Mouse (Mus musculus) hindbrain, embryonic 15.5 days (tissue): ENCODE data around the gene Sh3rf3. TPM values are rescaled to one million over a fixed set of nuclear protein-coding genes. Genes with fewer than 3 reads are reported as not detected.

Experiments used
- ATAC-seq: fragments of 200-750 bp; cut with Nextera tagmentation; 2 replicates; pipeline ENCODE4 v1.8.0; 2017; ENCODE audit warnings: low read depth, moderate number of reproducible peaks, moderate TSS enrichment; ENCODE audit not compliant: low FRiP score
- H3K27ac ChIP-seq: fragments of 300-500 bp; sonication (generic); replicated peaks from 2 replicates; pipeline ENCODE4 v1.5.1; 2015; ENCODE audit warnings: mild to moderate bottlenecking, inconsistent platforms
- H3K27me3 ChIP-seq: fragments of 300-500 bp; sonication (generic); 2 replicates; pipeline ENCODE4 v1.6.1; 2015; ENCODE audit warnings: control low read depth, inconsistent platforms
- H3K36me3 ChIP-seq: fragments of 300-500 bp; sonication (generic); 2 replicates; pipeline ENCODE4 v1.6.1; 2015; ENCODE audit warnings: control low read depth, inconsistent platforms
- H3K4me1 ChIP-seq: fragments of 300-500 bp; sonication (generic); replicated peaks from 2 replicates; pipeline ENCODE4 v1.6.1; 2015; ENCODE audit warnings: control low read depth, inconsistent platforms
- H3K4me2 ChIP-seq: fragments of 300-500 bp; sonication (generic); 2 replicates; pipeline ENCODE4 v1.6.1; 2015; ENCODE audit warnings: moderate library complexity, mild to moderate bottlenecking, inconsistent platforms
- H3K4me3 ChIP-seq: fragments of 300-500 bp; sonication (generic); 2 replicates; pipeline ENCODE4 v1.5.1; 2015; ENCODE audit warnings: mild to moderate bottlenecking, inconsistent platforms
- H3K9ac ChIP-seq: fragments of 300-500 bp; sonication (generic); 2 replicates; pipeline ENCODE4 v1.6.1; 2015; ENCODE audit warnings: inconsistent platforms
- H3K9me3 ChIP-seq: fragments of 300-500 bp; sonication (generic); 2 replicates; pipeline ENCODE4 v1.6.1; 2016; ENCODE audit warnings: control low read depth, inconsistent platforms
- WGBS: fragments of 180-500 bp; shearing (Covaris S2); methylation state at CpG from one replicate; pipeline ENCODE4 v1.1.7; 2015; 5-methylcytosine and 5-hydroxymethylcytosine counted together
- polyA plus RNA-seq: library from polyadenylated mRNA; unstranded; fragments of >200 nt; fragmentation: Nextera tagmentation; extraction: Ambion mirVana; gene quantifications from 2 replicates; pipeline ENCODE4 v1.2.1, GENCODE M21; 2015

Gene Sh3rf3
- polyA plus RNA-seq, 1 experiment from 2014 or later: 4.4 TPM

DNA sequence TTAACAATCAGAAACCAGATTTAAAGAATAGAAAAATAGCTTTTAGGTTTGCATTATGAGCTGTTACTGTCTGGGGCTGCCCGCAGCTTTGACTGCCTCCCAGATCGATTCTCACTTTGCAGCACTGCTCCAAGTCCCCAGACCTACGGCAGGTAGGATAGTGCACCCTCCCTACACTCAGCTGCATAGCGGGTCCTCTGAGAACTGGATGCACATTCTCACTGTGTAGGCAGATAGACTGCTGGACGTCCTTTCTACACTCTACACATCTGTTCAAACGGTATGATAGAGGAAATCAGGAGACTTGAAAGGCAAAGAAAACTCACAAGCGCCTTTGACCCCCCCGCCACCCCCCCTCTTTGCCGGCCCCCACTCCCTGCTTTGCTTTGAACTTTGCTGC lies 42.7 kb downstream of the Sh3rf3 start:
- Histone ChIP-seq H3K9me3 (no peaks in the 10 kb centered on the region), H3K4me3 (no peak overlapping the region), H3K9ac (no peak overlapping the region), H3K27me3 (no peaks in the 10 kb centered on the region), H3K27ac (no peak overlapping the region; the same call in 1 of the 2 replicates), H3K4me2 (no peak overlapping the region), H3K4me1 (peaks cover 24% of the 10 kb centered on the region), H3K36me3 (no peaks in the 10 kb centered on the region)
- 0 out of 2 replicates have a peak, but pooled peaks have one; percentile 32 for ATAC-seq
- 71% methylated on average over 9 of the region's 9 CpGs for WGBS

DNA sequence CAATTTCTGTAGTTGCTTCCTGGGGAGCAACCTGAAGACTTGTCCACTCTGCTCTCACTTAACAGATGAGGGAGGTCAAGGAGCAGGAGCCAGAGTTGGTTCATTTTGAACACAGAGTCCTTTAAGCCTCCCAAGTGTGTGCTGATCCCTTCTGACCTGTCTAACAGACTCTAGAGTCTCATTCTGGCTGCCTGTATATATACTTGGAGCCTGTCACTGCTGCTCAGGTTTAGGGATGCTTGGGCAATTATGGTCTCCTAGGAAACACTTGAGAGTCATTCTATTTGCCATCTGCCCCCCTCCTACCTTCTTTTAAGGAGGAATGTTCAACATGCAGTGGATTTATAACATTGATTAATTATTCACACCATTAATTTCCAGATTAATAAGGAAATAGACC lies 43.6 kb downstream of the Sh3rf3 start:
- Histone ChIP-seq H3K4me3 (no peak overlapping the region), H3K9ac (no peak overlapping the region), H3K4me1 (peaks cover 24% of the 10 kb centered on the region), H3K4me2 (no peak overlapping the region), H3K27ac (peak overlapping the region; percentile 1; the same call in 1 of the 2 replicates), H3K36me3 (no peaks in the 10 kb centered on the region), H3K9me3 (no peaks in the 10 kb centered on the region), H3K27me3 (no peaks in the 10 kb centered on the region)
- peak; percentile 51; the same call in 1 of the 2 replicates for ATAC-seq

- Histone ChIP-seq H3K27ac (no peak overlapping the region), H3K27me3 (no peaks in the 10 kb centered on the region), H3K4me1 (no peaks in the 10 kb centered on the region), H3K36me3 (no peaks in the 10 kb centered on the region), H3K4me3 (no peak overlapping the region), H3K9me3 (no peaks in the 10 kb centered on the region), H3K4me2 (no peak overlapping the region), H3K9ac (no peak overlapping the region)
- WGBS: 43% methylated on average over 2 of the region's 2 CpGs
- ATAC-seq: peak; percentile 45; the same call in 1 of the 2 replicates
Observed at GRCm38 (mm10) chr10:58864735-58865134, 51.6 kb downstream of the Sh3rf3 start.

GRCm38 (mm10) chr10:58867536-58867935 lies 54.4 kb downstream of the Sh3rf3 start:
- no peak overlapping the region for H3K27ac ChIP-seq
- H3K4me2 ChIP-seq: no peak overlapping the region
- no peaks in the 10 kb centered on the region for H3K9me3 ChIP-seq
- no peak for ATAC-seq
- H3K9ac ChIP-seq: no peak overlapping the region
- no peaks in the 10 kb centered on the region for H3K36me3 ChIP-seq
- 87% methylated on average over 2 of the region's 2 CpGs for WGBS
- H3K4me3 ChIP-seq: no peak overlapping the region
- no peaks in the 10 kb centered on the region for H3K27me3 ChIP-seq
- H3K4me1 ChIP-seq: peaks cover 11% of the 10 kb centered on the region

- H3K4me2 ChIP-seq: no peak overlapping the region
- H3K4me1 ChIP-seq: peaks cover 11% of the 10 kb centered on the region
- no peak overlapping the region for H3K9ac ChIP-seq
- no peak overlapping the region for H3K27ac ChIP-seq
- no peaks in the 10 kb centered on the region for H3K36me3 ChIP-seq
- no peaks in the 10 kb centered on the region for H3K9me3 ChIP-seq
- no peak for ATAC-seq
- no peak overlapping the region for H3K4me3 ChIP-seq
- WGBS: 89% methylated on average over 1 of the region's 1 CpGs
- H3K27me3 ChIP-seq: no peaks in the 10 kb centered on the region
Observed at GRCm38 (mm10) chr10:58869836-58870235, 56.7 kb downstream of the Sh3rf3 start.

GRCm38 (mm10) chr10:58871149-58871820 lies 58.1 kb downstream of the Sh3rf3 start:
- H3K4me3 ChIP-seq: no peak overlapping the region
- H3K4me2 ChIP-seq: no peak overlapping the region
- peak overlapping the region; percentile 3; the same call in 1 of the 2 replicates for H3K27ac ChIP-seq
- no peaks in the 10 kb centered on the region for H3K27me3 ChIP-seq
- no peaks in the 10 kb centered on the region for H3K36me3 ChIP-seq
- ATAC-seq: peak; percentile 64; the same call in 1 of the 2 replicates
- peaks cover 11% of the 10 kb centered on the region for H3K4me1 ChIP-seq
- WGBS: 56% methylated on average over 10 of the region's 10 CpGs
- no peaks in the 10 kb centered on the region for H3K9me3 ChIP-seq
- no peak overlapping the region for H3K9ac ChIP-seq

- Histone ChIP-seq H3K27ac (peak overlapping the region; percentile 34; the same call in 1 of the 2 replicates), H3K4me2 (no peak overlapping the region)
- 56% methylated on average over 7 of the region's 7 CpGs for WGBS
Observed at GRCm38 (mm10) chr10:58871821-58872577, 58.8 kb downstream of the Sh3rf3 start.

DNA sequence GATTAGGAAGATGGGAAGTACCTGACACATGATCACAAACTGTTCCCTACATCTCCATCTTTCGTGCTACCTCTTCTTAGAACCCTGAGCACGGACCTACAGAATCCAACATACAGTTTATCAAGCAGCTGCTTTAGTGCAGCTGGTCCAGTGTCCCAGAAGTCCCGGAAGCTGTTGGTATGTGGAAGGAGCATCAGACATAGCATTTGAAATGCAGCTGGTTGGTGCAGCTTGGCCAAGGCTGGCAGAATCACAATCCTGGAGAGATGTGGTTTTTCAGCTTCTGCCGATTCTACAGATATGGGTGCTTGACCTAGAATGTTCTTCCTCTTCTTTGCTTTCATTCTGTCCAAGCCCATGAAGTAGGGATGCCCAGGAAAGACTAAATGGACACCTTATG lies 64.7 kb downstream of the Sh3rf3 start:
- no peak for ATAC-seq
- Histone ChIP-seq H3K4me3 (no peak overlapping the region), H3K4me2 (no peak overlapping the region), H3K36me3 (no peaks in the 10 kb centered on the region), H3K4me1 (no peaks in the 10 kb centered on the region), H3K9ac (no peak overlapping the region), H3K27ac (no peak overlapping the region), H3K9me3 (no peaks in the 10 kb centered on the region), H3K27me3 (no peaks in the 10 kb centered on the region)
- WGBS: 97% methylated on average over 4 of the region's 4 CpGs

More at GRCm38 (mm10) chr10:58871821-58872577, 58.8 kb downstream of the Sh3rf3 start:
- Histone ChIP-seq H3K36me3 (no peaks in the 10 kb centered on the region), H3K9ac (0 out of 2 replicates have a peak overlapping the region, but pooled peaks have one; percentile 7), H3K9me3 (no peaks in the 10 kb centered on the region), H3K4me1 (peaks cover 11% of the 10 kb centered on the region), H3K27me3 (no peaks in the 10 kb centered on the region), H3K4me3 (no peak overlapping the region)
- no peak for ATAC-seq

- no peaks in the 10 kb centered on the region for H3K27me3 ChIP-seq
- no peaks in the 10 kb centered on the region for H3K36me3 ChIP-seq
- H3K4me2 ChIP-seq: no peak overlapping the region
- H3K4me1 ChIP-seq: no peaks in the 10 kb centered on the region
- WGBS: 93% methylated on average over 4 of the region's 4 CpGs
- H3K4me3 ChIP-seq: no peak overlapping the region
- ATAC-seq: no peak
- no peaks in the 10 kb centered on the region for H3K9me3 ChIP-seq
- no peak overlapping the region for H3K9ac ChIP-seq
- no peak overlapping the region for H3K27ac ChIP-seq
Observed at GRCm38 (mm10) chr10:58878636-58879035, 65.5 kb downstream of the Sh3rf3 start.

DNA sequence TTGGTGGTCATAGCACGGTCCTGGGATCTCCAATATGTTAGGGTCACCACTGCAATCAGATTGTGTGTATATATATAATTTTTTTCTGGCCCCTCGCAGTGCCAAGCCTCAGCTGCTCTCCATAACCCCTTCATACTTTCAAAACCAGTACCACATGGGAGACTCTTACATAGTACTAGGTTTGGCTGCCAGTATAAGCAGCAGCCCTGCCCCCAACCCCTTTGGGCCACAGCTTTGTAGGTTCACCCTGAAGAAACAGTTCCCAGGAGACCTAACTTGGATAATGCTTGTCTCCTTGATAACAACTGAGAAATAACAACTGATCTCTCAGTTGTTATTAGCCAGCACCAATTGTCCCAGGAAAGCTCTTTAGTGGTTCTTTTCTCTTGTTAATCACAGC lies 69.6 kb downstream of the Sh3rf3 start:
- H3K36me3 ChIP-seq: no peaks in the 10 kb centered on the region
- H3K4me1 ChIP-seq: no peaks in the 10 kb centered on the region
- H3K4me2 ChIP-seq: no peak overlapping the region
- no peaks in the 10 kb centered on the region for H3K27me3 ChIP-seq
- no peak overlapping the region for H3K9ac ChIP-seq
- H3K9me3 ChIP-seq: no peaks in the 10 kb centered on the region
- 91% methylated on average over 2 of the region's 2 CpGs for WGBS
- H3K27ac ChIP-seq: no peak overlapping the region
- H3K4me3 ChIP-seq: no peak overlapping the region
- ATAC-seq: no peak

DNA sequence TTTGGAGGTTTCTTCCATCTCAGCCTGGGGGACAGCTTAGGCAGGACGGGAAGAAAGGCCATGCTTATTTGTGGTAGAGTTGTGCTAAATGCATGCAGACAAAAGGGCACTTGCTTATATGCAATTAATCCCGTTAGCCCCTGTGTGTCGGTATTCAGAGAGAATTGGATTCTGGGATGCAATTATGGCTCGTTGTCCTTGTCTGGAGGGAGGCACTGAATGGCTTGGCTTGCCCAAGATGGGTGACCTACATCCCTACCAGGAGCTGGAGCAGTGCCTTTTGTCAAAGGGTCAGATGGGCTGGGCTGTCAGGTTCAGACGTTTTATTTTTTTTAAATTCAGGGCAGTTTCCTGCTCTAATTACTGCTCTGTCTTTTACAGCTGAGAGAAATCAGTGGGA lies 72.2 kb downstream of the Sh3rf3 start:
- Histone ChIP-seq H3K36me3 (no peaks in the 10 kb centered on the region), H3K27me3 (no peaks in the 10 kb centered on the region), H3K4me1 (no peaks in the 10 kb centered on the region), H3K27ac (no peak overlapping the region), H3K4me3 (no peak overlapping the region), H3K9ac (no peak overlapping the region), H3K4me2 (no peak overlapping the region), H3K9me3 (no peaks in the 10 kb centered on the region)
- whole genome bisulfite sequencing: 59% methylated on average over 5 of the region's 5 CpGs
- no peak for ATAC-seq

- Histone ChIP-seq H3K4me3 (no peak overlapping the region), H3K9me3 (no peaks in the 10 kb centered on the region), H3K4me1 (peaks cover under 1% of the 10 kb centered on the region; the same call in 1 of the 2 replicates), H3K27me3 (no peaks in the 10 kb centered on the region), H3K9ac (no peak overlapping the region), H3K27ac (no peak overlapping the region), H3K36me3 (no peaks in the 10 kb centered on the region), H3K4me2 (no peak overlapping the region)
- ATAC-seq: no peak
- 81% methylated on average over 2 of the region's 2 CpGs for WGBS
Observed at GRCm38 (mm10) chr10:58885816-58886215, 72.7 kb downstream of the Sh3rf3 start.
